In genomic region chr2:170530256-170530655, GRCm38 (mm10) we compare ENCODE assay signal across 22 mouse cellular contexts. TPM values are rescaled to one million over a fixed set of nuclear protein-coding genes. Genes with fewer than 3 reads are reported as not detected.
"Had no signal": no experiment of that assay in that cellular context is flagged by ENCODE, and none has a peak within 500 bp of the region (broad histone marks: within the 10 kb centered on the region; RNA-seq: fewer than 3 reads in every experiment).

No protein-coding gene starts in this region.

- H3K36me3 ChIP-seq: midbrain, embryonic 10.5 days; midbrain, embryonic 12.5 days; neural tube, embryonic 13.5 days; neural tube, embryonic 15.5 days; stomach, embryonic 15.5 days had no signal

- H3K9ac ChIP-seq: lung, embryonic 14.5 days; midbrain, embryonic 12.5 days; neural tube, embryonic 13.5 days; neural tube, embryonic 15.5 days; stomach, embryonic 15.5 days had no signal

- H3K4me3 ChIP-seq: midbrain, embryonic 10.5 days; midbrain, embryonic 12.5 days; myocyte; neural tube, embryonic 13.5 days; neural tube, embryonic 15.5 days; stomach, embryonic 15.5 days had no signal

- DNase-seq: lung, adult 18-20 months; lung, embryonic 14.5 days; lung, postnatal 10 days; lung, postnatal 4 days; midbrain, embryonic 14.5 days; right cerebral cortex, postnatal 14 days; thymus, adult 2 months; thymus, postnatal 4 days had no signal

- H3K27ac ChIP-seq: midbrain, embryonic 10.5 days; midbrain, embryonic 12.5 days; neural tube, embryonic 13.5 days; neural tube, embryonic 15.5 days; stomach, embryonic 15.5 days; stomach, postnatal 0 days had no signal

- H3K4me1 ChIP-seq: neural tube, embryonic 13.5 days; stomach, embryonic 15.5 days had no signal

- H3K9me3 ChIP-seq: midbrain, embryonic 10.5 days; midbrain, embryonic 12.5 days; neural tube, embryonic 13.5 days; neural tube, embryonic 15.5 days; stomach, embryonic 15.5 days had no signal

- H3K27me3 ChIP-seq: midbrain, embryonic 12.5 days; neural tube, embryonic 13.5 days; neural tube, embryonic 15.5 days; stomach, embryonic 15.5 days had no signal

RNA-seq across cellular contexts. Expression of gene Cyp24a1, which starts 33.3 kb away (rescaled TPM):
- total RNA-seq: megakaryocyte, adult 5-6 weeks; megakaryocyte-erythroid progenitor cell, adult 5-6 weeks had no signal
- polyA plus RNA-seq: liver, embryonic 16.5 days; lung, embryonic 14.5 days; lung, embryonic 16.5 days; midbrain, embryonic 10.5 days; neural tube, embryonic 11.5 days; neural tube, embryonic 13.5 days; spleen, adult 2 months; stomach, embryonic 15.5 days; stomach, postnatal 0 days; urinary bladder, adult 2 months had no signal
